Mouse (Mus musculus): ENCODE measurements around the gene Ezr.
"Not testable (repeated sequence)": the region's sequence is repeated elsewhere in the genome, so short reads cannot be mapped to it uniquely, and the experiment has no call there.

Gene Ezr

GRCm38 (mm10) chr17:6727996-6728610 is 54.5 kb downstream of the Ezr start:
- DNase-seq (ENCODE audit: low read depth in 2 of 2, low spot score in 2 of 2) = no peak

GRCm38 (mm10) chr17:6713944-6714343 is 68.6 kb downstream of the Ezr start:
- not testable (repeated sequence) for DNase-seq (ENCODE audit: low read depth in 2 of 2, low spot score in 2 of 2)

GRCm38 (mm10) chr17:6713483-6713882 is 69.1 kb downstream of the Ezr start:
- not testable (repeated sequence) for DNase-seq (ENCODE audit: low read depth in 2 of 2, low spot score in 2 of 2)

DNA sequence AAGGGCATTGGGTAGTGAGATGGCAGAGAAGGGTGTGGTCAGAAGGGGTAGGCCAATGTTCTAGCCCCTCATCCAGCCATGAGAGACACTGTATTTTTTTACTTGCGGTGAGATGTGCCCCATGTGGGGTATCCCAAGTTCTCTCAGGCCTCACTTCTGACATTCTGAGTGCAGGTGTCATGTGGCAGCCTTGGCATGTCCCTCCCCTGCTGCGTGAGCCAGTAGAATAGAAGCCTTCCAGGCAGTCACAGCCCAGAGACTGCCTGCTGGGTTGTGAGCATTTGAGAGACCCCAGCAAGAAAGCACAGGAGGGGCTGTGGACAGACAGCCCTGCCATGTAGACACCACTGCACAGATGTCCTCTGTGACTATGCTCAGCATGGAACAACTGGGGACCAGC is 74.4 kb downstream of the Ezr start:
- not testable (repeated sequence) for DNase-seq (ENCODE audit: low read depth in 2 of 2, low spot score in 2 of 2)

DNA sequence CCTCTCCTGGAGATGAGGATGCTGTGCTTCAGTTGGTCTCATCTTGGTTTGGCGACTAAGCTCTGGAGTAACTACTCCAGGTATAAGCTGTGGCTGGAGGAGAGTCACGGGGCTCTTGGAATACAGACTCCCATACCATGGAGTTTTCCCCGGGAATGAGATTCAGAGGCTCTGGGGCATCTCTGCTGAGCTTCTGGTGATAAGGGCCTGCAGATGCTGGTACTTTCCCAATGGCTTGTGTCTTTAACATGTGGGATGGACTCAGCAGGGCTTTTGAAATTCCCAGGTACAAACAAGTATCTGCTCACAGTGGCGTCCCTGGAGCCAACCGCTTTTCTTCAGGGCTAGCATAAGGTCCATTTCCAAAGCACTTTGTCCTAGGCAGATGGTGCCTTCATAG is 75.2 kb downstream of the Ezr start:
- not testable (repeated sequence) for DNase-seq (ENCODE audit: low read depth in 2 of 2, low spot score in 2 of 2)

DNA sequence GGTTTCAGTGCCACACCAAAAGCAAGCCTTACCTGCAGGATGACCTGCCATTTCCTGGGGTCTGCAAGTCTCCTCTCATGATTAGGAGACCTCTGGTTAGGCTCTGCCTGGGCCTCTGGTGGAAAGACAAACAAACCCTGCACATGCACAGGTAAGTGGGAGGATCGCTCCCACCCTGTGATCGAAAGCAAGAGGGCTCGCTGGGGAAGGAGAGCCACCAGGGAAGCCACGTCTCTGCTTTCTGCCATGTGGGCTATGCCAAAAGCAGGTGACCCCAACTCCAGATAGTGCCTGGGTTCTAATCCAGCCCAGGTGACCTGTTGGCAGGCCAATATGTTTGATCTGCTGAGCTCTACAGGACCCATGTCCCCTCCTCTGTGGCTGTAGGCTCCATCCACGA is 76.1 kb downstream of the Ezr start:
- not testable (repeated sequence) for DNase-seq (ENCODE audit: low read depth in 2 of 2, low spot score in 2 of 2)

- DNase-seq (ENCODE audit: low read depth in 2 of 2, low spot score in 2 of 2) = not testable (repeated sequence)
These were observed 79.0 kb downstream of the Ezr start for GRCm38 (mm10) chr17:6703381-6704270.

GRCm38 (mm10) chr17:6702625-6703221 is 79.9 kb downstream of the Ezr start:
- not testable (repeated sequence) for DNase-seq (ENCODE audit: low read depth in 2 of 2, low spot score in 2 of 2)

- DNase-seq (ENCODE audit: low read depth in 2 of 2, low spot score in 2 of 2) = not testable (repeated sequence)
These were observed 82.5 kb downstream of the Ezr start for GRCm38 (mm10) chr17:6700077-6700476.

DNA sequence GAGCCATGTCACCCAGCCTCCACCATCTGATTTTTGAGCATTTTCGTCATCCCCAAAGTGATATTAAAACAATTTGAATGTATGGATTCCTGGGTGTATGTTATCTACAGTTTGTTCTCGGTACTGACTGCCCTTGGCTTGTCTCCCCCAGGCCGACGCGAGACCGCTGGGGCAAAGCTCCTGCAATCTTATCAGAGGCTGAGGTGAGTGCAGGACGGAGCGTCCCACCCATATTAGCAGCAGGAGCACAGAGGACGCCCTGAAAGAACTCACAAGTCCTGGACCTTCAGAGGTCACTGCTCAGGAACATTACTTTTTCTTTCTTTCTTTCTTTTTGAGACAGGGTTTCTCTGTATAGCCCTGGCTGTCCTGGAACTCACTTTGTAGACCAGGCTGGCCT is 83.1 kb downstream of the Ezr start:
- DNase-seq (ENCODE audit: low read depth in 2 of 2, low spot score in 2 of 2) = not testable (repeated sequence)

GRCm38 (mm10) chr17:6697224-6697775 is 85.3 kb downstream of the Ezr start:
- DNase-seq (ENCODE audit: low read depth in 2 of 2, low spot score in 2 of 2) = peak; percentile 52 to 59

DNA sequence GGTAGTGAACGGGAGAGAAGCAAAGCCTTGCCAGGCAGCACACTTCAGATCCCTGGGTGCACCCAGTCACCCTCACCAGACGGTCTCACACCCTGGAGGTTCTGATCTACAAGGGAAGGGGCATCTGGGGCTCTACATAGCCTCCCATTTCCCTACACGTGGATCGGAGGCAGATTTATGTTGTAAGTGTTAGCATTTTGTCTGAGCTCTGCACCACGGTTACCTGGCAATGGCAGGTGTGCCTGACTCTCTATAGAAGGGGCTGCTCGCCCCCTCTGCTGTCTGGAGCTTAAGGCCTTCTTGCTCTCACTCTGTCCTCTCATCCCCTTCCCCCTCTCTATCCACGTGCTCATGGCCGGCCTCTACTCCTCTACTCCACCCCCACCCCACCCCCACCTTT is 86.1 kb downstream of the Ezr start:
- DNase-seq (ENCODE audit: low read depth in 2 of 2, low spot score in 2 of 2) = not testable (repeated sequence)

GRCm38 (mm10) chr17:6695712-6696111 is 86.9 kb downstream of the Ezr start:
- DNase-seq (ENCODE audit: low read depth in 2 of 2, low spot score in 2 of 2) = not testable (repeated sequence)

GRCm38 (mm10) chr17:6691596-6691995 is 91.0 kb downstream of the Ezr start:
- DNase-seq (ENCODE audit: low read depth in 2 of 2, low spot score in 2 of 2) = peak; percentile 89 to 97

- not testable (repeated sequence) for DNase-seq (ENCODE audit: low read depth in 2 of 2, low spot score in 2 of 2)
These were observed 93.2 kb downstream of the Ezr start for GRCm38 (mm10) chr17:6689344-6689743.

All from CD8-positive naive resting alpha-beta T cell, adult 2 months (primary cell).